Mouse (Mus musculus): ENCODE results near the gene Mast2. TPM values are rescaled to one million over a fixed set of nuclear protein-coding genes. Genes with fewer than 3 reads are reported as not detected.

The Mast2 gene
- polyA plus RNA-seq, 2 experiments = 24.1 to 54.7 TPM

- ATAC-seq (ENCODE audit: low FRiP score, low read depth) (no peak), DNase-seq (ENCODE audit: low spot score) (no peak)
- H3K27me3 ChIP-seq (ENCODE audit: control insufficient read depth, insufficient read depth, low read length) = no peaks in the 10 kb centered on the region
- H3K36me3 ChIP-seq (ENCODE audit: control insufficient read depth, insufficient read depth, low read length) = peaks cover 43% of the 10 kb centered on the region
- no peak overlapping the region for H3K9ac ChIP-seq (ENCODE audit: low read depth, low read length, severe bottlenecking)
- 93% methylated on average over 6 of the region's 6 CpGs for WGBS
- H3K4me2 ChIP-seq (replicated peaks; ENCODE audit: low read depth, low read length, severe bottlenecking) = no peak overlapping the region
- no peak for TF ChIP-seq POLR2A (IDR thresholded peaks at IDR 0.05; ENCODE audit: borderline replicate concordance, extremely low read depth, insufficient read depth, insufficient read length)
- H3K9me3 ChIP-seq (ENCODE audit: control insufficient read depth, low read length) = no peaks in the 10 kb centered on the region
- H3K4me1 ChIP-seq (ENCODE audit: control insufficient read depth, insufficient read depth, low read length) = no peaks in the 10 kb centered on the region
- H3K27ac ChIP-seq (replicated peaks; ENCODE audit: low read depth, low read length) = no peak overlapping the region
- no peak overlapping the region for H3K4me3 ChIP-seq (replicated peaks; ENCODE audit: low read length)
These were observed 195.8 kb downstream of the Mast2 start for GRCm38 (mm10) chr4:116268220-116268619.

Other genes with a start within 250 kb of the Mast2 start
- 24.8 and 27.1 TPM in 2 replicates for gene Pik3r3, start 242.6 kb downstream of the Mast2 start, polyA plus RNA-seq (2012; rRNA removed)
- 14.7 and 21.7 TPM in 2 replicates for gene Pik3r3, start 242.6 kb downstream of the Mast2 start, polyA plus RNA-seq (2014; fragmentation: Nextera tagmentation; extraction: Ambion mirVana)
- 5.6 and 6.1 TPM in 2 replicates for gene Ipp, start 43.4 kb upstream of the Mast2 start, polyA plus RNA-seq (2012; rRNA removed)
- 3.1 and 3.9 TPM in 2 replicates for gene Ipp, start 43.4 kb upstream of the Mast2 start, polyA plus RNA-seq (2014; fragmentation: Nextera tagmentation; extraction: Ambion mirVana)
- 10.2 and 12.6 TPM in 2 replicates for gene Tmem69, start 91.8 kb upstream of the Mast2 start, polyA plus RNA-seq (2012; rRNA removed)
- gene Tmem69, start 91.8 kb upstream of the Mast2 start, polyA plus RNA-seq (2014; fragmentation: Nextera tagmentation; extraction: Ambion mirVana) = 20.6 and 21.9 TPM in 2 replicates
- 45.4 and 60.0 TPM in 2 replicates for gene Gpbp1l1, start 93.5 kb upstream of the Mast2 start, polyA plus RNA-seq (2012; rRNA removed)
- gene Gpbp1l1, start 93.5 kb upstream of the Mast2 start, polyA plus RNA-seq (2014; fragmentation: Nextera tagmentation; extraction: Ambion mirVana) = 38.0 and 42.0 TPM in 2 replicates
- 4.9 and 5.3 TPM in 2 replicates for gene Ccdc17, start 132.5 kb upstream of the Mast2 start, polyA plus RNA-seq (2012; rRNA removed)
- 3.9 and 4.1 TPM in 2 replicates for gene Ccdc17, start 132.5 kb upstream of the Mast2 start, polyA plus RNA-seq (2014; fragmentation: Nextera tagmentation; extraction: Ambion mirVana)
- gene Nasp, start 163.8 kb upstream of the Mast2 start, polyA plus RNA-seq (2012; rRNA removed) = 95.9 and 153 TPM in 2 replicates
- 132 and 140 TPM in 2 replicates for gene Nasp, start 163.8 kb upstream of the Mast2 start, polyA plus RNA-seq (2014; fragmentation: Nextera tagmentation; extraction: Ambion mirVana)
- gene Akr1a1, start 187.5 kb upstream of the Mast2 start, polyA plus RNA-seq (2012; rRNA removed) = 676 and 711 TPM in 2 replicates
- gene Akr1a1, start 187.5 kb upstream of the Mast2 start, polyA plus RNA-seq (2014; fragmentation: Nextera tagmentation; extraction: Ambion mirVana) = 826 and 834 TPM in 2 replicates
- gene Prdx1, start 221.4 kb upstream of the Mast2 start, polyA plus RNA-seq (2012; rRNA removed) = 336 and 418 TPM in 2 replicates
- gene Prdx1, start 221.4 kb upstream of the Mast2 start, polyA plus RNA-seq (2014; fragmentation: Nextera tagmentation; extraction: Ambion mirVana) = 1,041 and 1,088 TPM in 2 replicates
- gene Mmachc, start 244.2 kb upstream of the Mast2 start, polyA plus RNA-seq (2012; rRNA removed) = 18.1 and 18.4 TPM in 2 replicates
- 7.6 and 9.0 TPM in 2 replicates for gene Mmachc, start 244.2 kb upstream of the Mast2 start, polyA plus RNA-seq (2014; fragmentation: Nextera tagmentation; extraction: Ambion mirVana)
- gene Ccdc163, start 244.3 kb upstream of the Mast2 start, polyA plus RNA-seq (2012; rRNA removed) = 53.7 and 70.4 TPM in 2 replicates
- 21.2 and 24.3 TPM in 2 replicates for gene Ccdc163, start 244.3 kb upstream of the Mast2 start, polyA plus RNA-seq (2014; fragmentation: Nextera tagmentation; extraction: Ambion mirVana)